In genomic region chr6:145450628-145451403, GRCm38 (mm10) we compare ENCODE assay signal across 9 mouse cellular contexts.
DNase-seq lines count a peak whose midpoint lies in the region; ATAC-seq lines count a peak whose summit lies in the region.
"Had no signal": no experiment of that assay in that cellular context is flagged by ENCODE, and none has a peak within 500 bp of the region (broad histone marks: within the 10 kb centered on the region; RNA-seq: fewer than 3 reads in every experiment).

No protein-coding gene starts in this region.

- no peak overlapping the region for H3K4me2 ChIP-seq in stomach, embryonic 16.5 days (ENCODE audit: low read depth, low read length)
- H3K4me2 ChIP-seq: midbrain, embryonic 15.5 days had no signal

- no peak overlapping the region for H3K9ac ChIP-seq in stomach, embryonic 16.5 days (ENCODE audit: low read length)
- H3K9ac ChIP-seq: midbrain, embryonic 15.5 days had no signal

- 56% methylated on average over 15 of the region's 15 CpGs for WGBS in heart, embryonic 10.5 days
- WGBS in stomach, embryonic 16.5 days = 48% methylated on average over 15 of the region's 15 CpGs

- no peak for ATAC-seq in stomach, embryonic 16.5 days (ENCODE audit: insufficient read depth, low FRiP score)
- ATAC-seq in CD4-positive, CD25-positive, alpha-beta regulatory T cell, adult 4 months = no peak
- ATAC-seq: midbrain, embryonic 15.5 days had no signal

- H3K27me3 ChIP-seq in heart, embryonic 10.5 days (ENCODE audit: insufficient read depth, poor library complexity, severe bottlenecking) = peaks cover 7% of the 10 kb centered on the region
- no peaks in the 10 kb centered on the region for H3K27me3 ChIP-seq in stomach, embryonic 16.5 days (ENCODE audit: control insufficient read depth, insufficient read depth, low read length)
- H3K27me3 ChIP-seq: midbrain, embryonic 15.5 days had no signal

- peaks cover 29% of the 10 kb centered on the region for H3K4me1 ChIP-seq in heart, embryonic 10.5 days
- peaks cover 17% of the 10 kb centered on the region for H3K4me1 ChIP-seq in stomach, embryonic 16.5 days (ENCODE audit: control insufficient read depth, insufficient read depth, low read length)
- H3K4me1 ChIP-seq: midbrain, embryonic 15.5 days had no signal

- no peak overlapping the region for H3K4me3 ChIP-seq in heart, embryonic 10.5 days
- H3K4me3 ChIP-seq in stomach, embryonic 16.5 days (replicated peaks; ENCODE audit: low read length) = no peak overlapping the region
- H3K4me3 ChIP-seq: midbrain, embryonic 15.5 days had no signal

- peak overlapping the region; percentile 73 for H3K27ac ChIP-seq in heart, embryonic 10.5 days
- H3K27ac ChIP-seq in stomach, embryonic 16.5 days (ENCODE audit: low read length) = peak overlapping the region; percentile 17; the same call in 1 of the 2 replicates
- H3K27ac ChIP-seq: midbrain, embryonic 15.5 days had no signal

- DNase-seq in right cerebral cortex, adult 2 months (ENCODE audit: low spot score in 2 of 2) = peak; percentile 64 to 65
- DNase-seq in right cerebral cortex, postnatal 14 days = no peak
- no peak for DNase-seq in heart, embryonic 10.5 days (ENCODE audit: low spot score)
- DNase-seq in left cerebral cortex, adult 18-20 months (ENCODE audit: low spot score in 2 of 2) = peak; percentile 39 to 49
- DNase-seq in cerebellum, adult 9-10 months = no peak
- DNase-seq: thymus, adult 18-20 months had no signal

- H3K36me3 ChIP-seq in heart, embryonic 10.5 days = no peaks in the 10 kb centered on the region
- H3K36me3 ChIP-seq in stomach, embryonic 16.5 days (ENCODE audit: control insufficient read depth, insufficient read depth, low read length) = no peaks in the 10 kb centered on the region
- H3K36me3 ChIP-seq: midbrain, embryonic 15.5 days had no signal

- H3K9me3 ChIP-seq in heart, embryonic 10.5 days = no peaks in the 10 kb centered on the region
- no peaks in the 10 kb centered on the region for H3K9me3 ChIP-seq in stomach, embryonic 16.5 days (replicated peaks; ENCODE audit: control insufficient read depth, low read length)
- H3K9me3 ChIP-seq: midbrain, embryonic 15.5 days had no signal

Comparison
In these comparisons a context has a peak if more than half of its experiments do, and no peak if none do; other contexts are left out.
1. DNase-seq: peak in right cerebral cortex, adult 2 months (2 of 2) and left cerebral cortex, adult 18-20 months (2 of 2); none in right cerebral cortex, postnatal 14 days (single experiment), heart, embryonic 10.5 days (single experiment) and cerebellum, adult 9-10 months (single experiment).